Mouse (Mus musculus) activated CD4-positive, CD25-positive, alpha-beta regulatory T cell, adult 4 months (primary cell): ENCODE measurements at regions not wholly inside any gene's neighbourhood (a gene's known extent, or its start where the extent isn't known, plus 50 kb on each side); places are given as distances from the start of the nearest gene placed in this dataset.
"Not testable (repeated sequence)": the region's sequence is repeated elsewhere in the genome, so short reads cannot be mapped to it uniquely, and the experiment has no call there.

Source experiments
- ATAC-seq: one replicate; pipeline ENCODE4 v1.8.0; 2017

GRCm38 (mm10) chr1:157048996-157049395 is 59.5 kb downstream of the Tex35 start:
- no peak for ATAC-seq

DNA sequence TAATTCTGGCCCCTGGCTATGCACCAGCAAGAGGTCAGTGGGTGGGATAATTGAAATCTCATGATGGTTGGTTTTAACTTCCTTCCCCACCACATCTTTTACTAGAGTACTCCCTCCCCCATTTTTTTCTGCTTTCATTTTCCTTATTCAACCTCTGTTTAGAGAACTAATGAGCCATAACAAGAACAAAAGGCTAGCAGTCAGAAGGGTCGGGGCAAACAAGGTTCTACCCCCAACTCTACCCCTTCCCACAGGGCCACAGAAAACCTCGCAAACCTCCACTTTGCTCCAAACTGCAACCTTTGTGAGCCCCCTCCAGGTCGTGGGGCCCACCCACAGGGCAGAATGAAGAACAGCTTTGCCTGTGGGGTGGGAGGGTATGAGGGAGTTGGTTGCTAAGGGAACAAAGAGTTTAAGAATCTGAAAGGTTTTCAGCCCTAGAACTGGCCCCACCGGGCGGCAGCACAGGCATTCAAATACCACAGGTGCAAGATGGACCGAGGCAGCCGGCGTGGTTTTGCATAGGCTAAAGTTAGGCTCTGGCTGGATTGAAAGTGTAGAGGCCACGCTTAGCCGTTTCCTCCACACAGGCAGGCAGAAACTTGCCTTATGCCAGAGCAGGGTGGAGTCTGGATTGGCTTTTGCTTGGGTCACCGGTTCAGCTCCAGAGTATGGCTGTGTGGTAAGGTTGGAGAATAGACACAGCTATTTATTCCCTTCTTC is 60.1 kb downstream of the Tex35 start:
- ATAC-seq = peak; percentile 64

DNA sequence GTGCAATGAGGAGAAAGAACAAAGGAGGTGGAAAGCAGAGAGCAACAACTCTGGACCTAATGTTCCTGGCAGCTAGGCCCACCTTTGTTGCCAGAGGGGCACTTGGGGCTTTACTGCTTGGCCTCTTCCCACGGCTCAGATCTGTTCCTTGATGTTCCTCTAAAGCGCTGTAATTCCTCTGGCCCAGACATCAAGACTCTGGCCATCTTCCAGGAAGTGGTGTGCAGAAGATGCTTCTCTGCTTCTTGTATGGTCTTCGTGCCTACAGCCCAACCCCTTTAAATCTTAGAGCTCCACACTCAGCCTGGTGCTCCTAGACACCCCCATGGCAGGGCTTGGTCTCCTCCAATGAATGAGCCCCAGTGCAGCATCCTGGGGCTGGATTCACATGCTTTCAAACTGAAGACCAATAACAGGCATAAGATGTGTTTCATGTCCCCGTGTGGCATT is 60.7 kb downstream of the Tex35 start:
- no peak for ATAC-seq

GRCm38 (mm10) chr1:157046760-157047182 is 61.7 kb downstream of the Tex35 start:
- no peak for ATAC-seq

DNA sequence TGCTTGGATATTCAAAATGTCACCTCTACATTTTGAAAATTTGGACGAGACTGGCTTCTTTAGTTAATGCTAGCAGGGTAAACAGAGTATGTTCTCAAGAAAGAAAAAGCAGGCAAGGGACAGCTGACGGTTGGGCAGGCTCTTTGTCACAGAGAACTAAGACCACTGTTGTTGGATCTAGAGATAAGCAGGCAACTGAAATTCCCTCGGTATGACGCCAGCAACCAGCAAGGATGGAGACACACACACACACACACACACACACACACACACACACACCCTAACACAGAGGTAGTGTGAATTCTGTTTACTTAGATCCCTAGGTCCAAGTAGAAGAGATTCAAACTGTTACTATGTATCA is 68.7 kb downstream of the Tex35 start:
- ATAC-seq = no peak

DNA sequence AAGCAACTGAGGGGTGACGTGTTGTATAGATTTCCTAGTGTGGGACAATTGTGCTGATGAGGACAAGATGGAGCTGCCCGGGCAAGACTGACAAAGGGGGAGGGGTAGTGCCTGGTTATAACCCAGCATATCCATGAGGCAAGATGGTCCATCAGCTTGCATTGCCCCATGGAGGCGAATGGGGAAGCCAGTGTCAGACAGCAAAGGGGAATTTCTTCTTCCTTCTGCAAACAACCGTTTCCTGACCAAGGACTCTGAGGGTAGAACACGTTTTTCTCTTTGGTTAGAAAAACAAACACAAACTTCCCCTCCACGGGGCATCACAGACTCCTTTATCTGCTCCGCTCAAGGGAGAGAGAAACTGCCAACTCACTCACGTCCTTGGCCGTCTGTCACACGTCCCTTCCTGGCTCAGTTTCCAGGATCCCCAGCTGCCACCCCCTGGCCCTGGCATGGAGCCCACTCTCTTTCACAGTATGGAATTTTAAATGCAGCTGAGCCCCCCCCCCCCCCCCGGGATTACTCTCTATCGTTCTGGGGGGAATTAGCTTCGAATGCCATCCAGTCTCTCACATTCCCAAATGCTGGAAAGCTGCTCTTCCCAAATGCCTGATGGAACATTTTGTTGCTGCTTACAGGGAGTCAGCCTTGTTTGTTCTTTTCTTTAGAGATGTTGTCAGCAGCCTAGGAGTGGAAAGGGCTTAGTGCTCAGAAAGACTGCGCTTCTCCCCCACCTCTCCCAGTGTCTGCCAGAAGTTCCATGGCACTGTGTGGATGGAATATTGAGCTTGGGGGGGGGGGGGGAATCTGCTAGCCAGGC is 69.3 kb downstream of the Tex35 start:
- peak; percentile 55 for ATAC-seq

GRCm38 (mm10) chr1:157038111-157039008 is 70.1 kb downstream of the Tex35 start:
- peak; percentile 57 for ATAC-seq

DNA sequence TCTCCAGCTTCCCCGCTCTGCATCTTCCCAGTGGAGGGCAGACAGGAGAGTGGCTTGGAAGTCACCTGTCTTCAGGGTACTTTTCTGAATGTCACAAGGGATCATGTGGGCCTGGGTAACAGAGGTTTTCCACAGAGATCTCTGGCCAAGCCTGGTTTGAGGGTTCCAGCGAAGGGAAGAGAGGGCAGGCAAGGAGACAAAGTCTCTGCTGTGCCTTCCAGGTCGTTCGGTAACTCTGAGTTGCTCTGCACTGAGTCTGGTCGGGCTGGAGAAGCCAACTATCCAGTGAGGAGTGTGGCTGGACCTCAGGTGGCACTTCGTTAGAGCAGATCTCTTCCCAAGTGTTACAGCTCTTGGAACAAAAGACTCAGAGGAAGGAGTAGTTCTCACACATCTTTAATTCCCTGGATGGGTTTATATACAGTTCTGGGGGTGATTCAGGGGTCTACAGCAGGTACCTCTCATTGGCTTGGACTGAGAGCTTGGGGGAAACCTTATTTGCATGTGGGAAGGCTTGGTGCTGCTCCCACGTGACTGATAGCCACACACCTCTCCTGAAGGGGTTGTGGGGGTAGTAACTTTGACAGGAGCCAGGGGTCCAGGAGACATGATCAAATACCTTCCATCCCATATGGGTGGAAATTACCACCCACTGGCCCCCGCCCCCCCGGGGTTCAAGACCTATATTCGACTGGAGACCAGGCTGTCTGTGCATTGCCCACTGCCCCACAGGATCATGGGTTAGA is 71.1 kb downstream of the Tex35 start:
- ATAC-seq = no peak

DNA sequence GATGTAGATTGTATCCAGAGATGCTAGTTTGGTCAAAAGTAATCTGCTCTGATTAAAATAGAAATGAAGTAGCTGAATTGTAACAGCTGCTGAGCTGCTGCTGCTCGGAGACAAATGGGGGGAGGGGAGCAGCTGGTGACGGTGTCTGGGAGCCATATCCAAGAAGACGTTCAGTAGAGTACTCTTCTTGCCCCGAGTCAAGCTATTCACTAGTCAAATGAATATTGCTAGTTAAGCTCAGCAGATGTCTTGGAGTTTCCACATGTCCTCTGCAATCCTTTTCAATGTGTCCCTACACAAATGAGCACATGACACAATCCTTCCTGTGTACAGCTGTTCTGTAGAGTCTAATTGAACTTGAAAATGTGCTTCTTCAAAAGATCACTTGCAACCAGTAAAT is 71.7 kb downstream of the Tex35 start:
- no peak for ATAC-seq

- ATAC-seq = not testable (repeated sequence)
Observed at GRCm38 (mm10) chr1:157035221-157035620, 73.3 kb downstream of the Tex35 start.

- no peak for ATAC-seq
Observed at GRCm38 (mm10) chr1:157028682-157029081, 79.8 kb downstream of the Tex35 start.

DNA sequence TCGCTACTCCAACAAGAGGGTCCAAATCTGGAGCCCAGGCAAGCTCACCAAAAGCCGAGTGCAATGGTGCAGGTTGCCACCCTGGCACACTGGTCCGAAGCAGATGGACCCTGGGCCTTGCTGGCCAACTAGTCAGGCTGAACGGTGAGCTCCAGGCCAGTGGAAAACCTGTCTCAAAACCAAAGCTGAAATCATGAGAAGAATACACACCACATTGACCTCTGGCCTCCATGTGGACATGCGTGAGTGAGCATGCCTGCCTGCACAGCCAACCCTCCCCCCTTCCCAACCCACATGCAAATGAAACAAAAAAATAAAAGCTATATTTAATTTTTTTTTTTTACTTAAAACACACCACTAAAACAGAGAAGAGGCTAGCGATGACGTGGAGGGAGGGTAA is 80.8 kb downstream of the Tex35 start:
- no peak for ATAC-seq

DNA sequence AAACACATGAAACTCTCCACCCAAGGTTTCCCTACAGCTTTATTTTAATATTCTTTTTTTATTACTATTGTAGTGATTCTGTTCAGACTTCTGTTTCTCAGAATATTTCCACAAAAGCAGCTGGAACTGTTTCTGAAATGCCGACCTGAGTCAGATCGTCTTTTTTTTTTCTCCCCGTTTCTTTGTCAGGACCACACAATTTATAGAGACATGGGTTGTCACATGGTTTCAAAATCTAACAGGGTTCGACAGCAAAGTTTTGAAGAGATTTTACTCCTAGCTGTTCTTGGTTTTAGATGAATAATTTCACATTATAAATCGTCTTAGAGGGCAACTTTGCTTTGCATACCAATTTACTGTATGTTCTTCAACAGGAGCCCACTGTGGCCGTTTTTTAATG is 84.0 kb upstream of the Ralgps2 start:
- ATAC-seq = no peak

DNA sequence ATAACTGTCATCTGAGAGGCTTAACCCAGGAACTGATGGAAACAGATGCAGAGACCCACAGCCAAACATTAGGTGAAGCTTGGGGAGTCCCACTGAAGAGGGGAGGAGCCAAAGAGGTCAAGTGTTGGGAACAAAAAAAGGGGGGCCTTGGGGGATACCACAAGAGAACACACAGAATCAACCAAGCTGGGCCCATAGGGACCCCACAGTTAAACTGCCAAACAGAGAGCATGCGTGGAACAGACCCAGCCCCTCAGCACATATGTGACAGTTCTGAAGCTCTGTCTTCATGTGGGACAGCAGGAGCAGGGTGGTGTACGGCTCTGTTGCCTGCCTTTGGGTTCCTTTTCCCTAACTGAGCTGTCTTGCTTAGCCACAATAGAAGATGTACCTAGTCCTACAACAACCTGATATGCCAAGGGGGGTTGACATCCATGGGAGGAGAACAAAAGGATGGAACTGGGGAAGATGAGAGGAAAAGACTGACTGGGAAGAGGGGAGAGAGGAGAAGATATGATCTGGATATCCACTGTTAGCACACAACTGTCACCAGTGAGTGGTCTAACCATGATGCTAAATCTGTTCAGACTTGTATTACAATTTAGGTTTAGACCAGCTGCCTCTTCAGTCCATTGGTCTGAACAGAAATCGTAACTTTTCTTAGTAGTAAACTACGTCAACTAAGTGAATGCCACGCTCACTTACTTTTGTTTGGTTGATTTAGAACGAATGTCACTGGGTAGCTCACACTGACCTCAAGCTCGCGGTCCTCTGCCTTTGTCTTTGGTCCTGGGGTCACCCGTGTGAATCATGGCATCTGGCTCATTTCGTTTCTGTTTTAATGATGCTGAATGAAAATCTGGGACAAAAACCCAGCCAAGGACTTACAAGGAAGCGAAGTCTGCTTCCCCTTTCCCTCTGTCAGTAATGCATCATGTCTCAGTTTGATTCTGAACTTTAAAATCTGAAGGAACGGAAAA is 83.3 kb upstream of the Ralgps2 start:
- no peak for ATAC-seq

DNA sequence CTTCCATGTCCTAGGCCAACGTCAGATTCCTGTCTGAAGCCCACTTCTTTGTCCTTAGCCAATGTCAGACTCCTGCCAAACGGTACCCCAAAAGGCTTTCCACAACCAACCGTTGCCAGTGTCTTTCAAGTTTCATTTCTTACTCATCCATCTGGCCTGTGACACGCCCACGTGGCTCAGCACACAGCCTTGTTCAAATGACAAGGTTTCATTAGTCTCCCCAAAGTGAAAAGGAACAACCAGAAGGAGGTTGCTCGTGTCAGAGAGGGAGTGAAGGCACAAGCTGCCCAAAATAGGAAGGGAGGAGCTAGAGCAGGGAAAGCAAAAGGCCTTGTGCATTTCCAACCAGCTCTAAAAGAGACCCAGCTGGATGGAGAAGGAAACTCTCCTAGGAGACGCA is 80.5 kb upstream of the Ralgps2 start:
- no peak for ATAC-seq

- no peak for ATAC-seq
Observed at GRCm38 (mm10) chr1:157018726-157019125, 79.3 kb upstream of the Ralgps2 start.

DNA sequence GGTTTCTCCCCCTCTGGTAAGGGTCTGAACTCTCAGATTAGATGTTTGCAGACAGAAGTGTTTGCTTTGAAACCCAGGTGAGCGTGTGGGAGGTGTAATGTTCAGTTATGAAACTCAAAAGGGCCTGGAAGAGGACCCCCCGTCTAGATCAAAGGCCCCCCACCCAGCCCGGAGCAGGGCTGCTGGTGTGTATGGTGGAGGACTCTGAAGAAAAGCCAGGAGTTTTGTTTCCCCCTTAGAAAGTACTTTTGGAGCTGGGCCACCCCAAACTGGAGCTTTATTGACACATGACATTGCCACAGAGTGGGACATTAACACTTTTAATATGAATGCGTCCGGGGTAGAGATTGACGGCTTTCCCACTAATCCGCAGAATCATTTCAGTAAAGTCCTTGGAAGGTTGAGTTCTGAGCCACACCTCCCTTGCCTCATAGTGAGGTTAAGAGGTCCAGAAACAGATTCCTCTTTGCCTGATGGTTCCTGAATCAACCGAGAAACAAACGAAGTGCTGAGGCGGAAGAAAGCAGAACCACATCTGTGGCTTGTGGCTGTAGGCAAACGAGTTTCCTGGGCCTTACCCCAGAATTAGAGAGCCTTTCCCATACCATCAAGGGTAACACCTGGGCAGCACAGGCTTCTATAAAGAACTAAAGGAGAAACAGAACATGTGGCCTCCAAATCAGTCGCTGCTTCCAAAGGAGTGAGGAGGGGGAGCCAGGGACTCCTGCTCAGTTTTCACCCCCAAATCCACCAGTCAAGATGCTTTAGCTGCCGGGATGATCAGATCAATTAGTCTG is 78.0 kb upstream of the Ralgps2 start:
- ATAC-seq = peak; percentile 37

- no peak for ATAC-seq
Observed at GRCm38 (mm10) chr1:157016625-157017024, 77.2 kb upstream of the Ralgps2 start.

DNA sequence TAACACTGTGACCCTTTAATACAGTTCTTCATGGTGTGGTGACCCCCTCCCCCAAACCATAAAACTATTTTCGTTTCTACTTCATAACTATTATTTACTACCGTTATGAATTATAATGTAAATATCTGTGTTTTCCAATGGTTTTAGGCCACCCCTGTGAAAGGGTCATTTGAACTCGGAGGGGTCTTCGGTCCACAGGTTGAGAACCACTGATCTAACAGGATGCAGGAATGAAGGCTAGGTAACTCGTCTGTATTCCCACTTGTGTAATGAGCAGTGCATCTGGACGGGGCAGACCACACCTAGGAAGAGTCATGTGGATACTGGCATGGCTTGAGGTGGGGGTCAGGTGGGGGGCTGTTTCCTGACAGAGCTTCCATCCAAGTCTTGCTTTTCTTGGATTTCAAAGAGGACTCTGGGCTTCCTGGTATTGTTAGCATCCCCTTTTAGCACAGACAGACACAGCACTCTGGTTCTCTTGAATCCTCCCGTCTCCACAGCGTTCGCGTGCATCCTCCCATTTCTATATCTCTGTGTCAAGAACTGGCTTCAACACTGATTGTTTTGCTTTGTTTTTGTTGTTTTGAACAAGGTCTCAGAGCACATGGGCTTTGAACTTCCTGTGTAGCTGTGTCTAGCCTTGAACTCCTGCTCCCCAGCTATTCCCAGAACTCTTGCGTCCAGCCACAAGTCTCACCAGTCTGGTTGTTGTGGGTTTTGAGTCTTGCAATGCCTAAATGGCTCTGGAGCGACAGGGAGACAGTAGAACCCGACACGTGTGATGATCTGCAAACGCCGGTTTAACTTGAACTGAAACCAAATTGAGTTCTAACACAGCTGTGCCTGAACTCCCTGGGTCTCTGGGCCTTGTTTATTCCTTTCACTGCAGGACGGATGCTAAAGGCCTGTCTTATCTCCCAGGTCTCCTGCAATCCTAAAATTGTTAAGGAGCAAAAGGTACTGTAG is 75.4 kb upstream of the Ralgps2 start:
- ATAC-seq = peak; percentile 22
